Mouse (Mus musculus): ENCODE data around the gene Mrps9.
"Not testable (repeated sequence)": the region's sequence is repeated elsewhere in the genome, so short reads cannot be mapped to it uniquely, and the experiment has no call there.

The Mrps9 gene

DNA sequence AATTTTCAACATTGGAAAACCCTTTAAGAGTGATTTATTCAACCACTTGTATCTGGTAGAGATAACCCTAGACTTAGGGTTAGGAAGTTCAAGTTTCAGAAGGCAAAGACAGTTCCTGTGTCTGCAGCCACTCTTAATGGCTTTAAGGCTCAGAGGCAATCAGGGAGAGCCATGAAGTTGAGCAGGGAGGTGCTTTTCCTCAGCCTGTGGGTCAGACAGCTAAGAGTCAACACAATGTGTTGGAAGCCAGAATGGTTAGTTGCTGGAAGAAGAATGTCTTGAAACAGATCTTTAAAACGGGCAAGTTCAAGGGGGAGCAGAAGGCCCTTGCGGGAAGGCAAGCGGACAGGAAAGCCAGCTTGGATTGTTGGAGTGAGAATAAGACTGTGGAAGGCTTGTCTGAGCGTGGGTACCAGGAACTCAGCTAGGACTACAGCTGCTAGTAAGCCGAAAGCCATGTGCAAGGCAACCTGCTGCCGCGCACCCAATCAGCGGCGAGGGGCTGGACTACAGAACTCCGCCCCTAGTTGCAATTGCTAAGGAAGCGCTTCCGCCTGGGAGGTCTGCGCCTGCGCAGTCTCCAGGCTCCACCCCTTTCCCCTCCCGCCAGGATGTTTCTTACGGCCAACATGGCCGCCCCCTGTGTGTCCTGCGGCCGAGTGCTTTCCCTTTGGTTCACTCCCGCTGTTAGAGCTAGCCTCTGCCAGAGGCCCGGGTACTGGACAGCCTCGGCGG, at the start of gene Mrps9:
TSS of gene Mrps9 (plus strand) at position 571 of the 735 bp plus-strand sequence.
- peak; percentile 93 to 94 for DNase-seq (ENCODE audit: low spot score in 2 of 2)

DNA sequence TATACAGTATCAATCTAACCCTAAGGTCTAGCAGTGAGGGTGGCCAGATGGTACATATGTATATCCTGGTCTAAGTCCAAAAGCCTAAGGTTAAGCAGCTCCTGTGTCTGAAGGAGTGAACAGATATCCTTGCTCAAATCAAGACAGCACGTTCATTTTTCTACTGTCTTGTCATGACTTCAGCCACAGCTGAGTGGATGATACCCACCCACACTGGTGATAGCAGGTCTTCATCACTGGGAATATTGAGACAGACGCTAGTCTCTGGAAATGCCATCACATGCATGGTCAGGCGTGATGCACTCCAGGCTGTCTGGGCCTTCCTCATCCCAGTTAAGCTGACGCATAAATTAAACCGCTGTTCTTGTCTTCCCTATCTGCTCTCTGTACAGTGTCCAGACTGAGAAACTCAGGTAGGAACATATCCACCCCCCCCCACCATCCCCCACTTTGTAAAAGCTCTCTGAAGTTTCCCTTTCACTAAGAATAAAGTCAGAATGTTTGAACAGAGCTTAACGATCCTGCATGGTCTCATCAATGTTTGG, 37.7 kb upstream of the Mrps9 start:
- DNase-seq (ENCODE audit: low spot score in 2 of 2), result no peak

DNA sequence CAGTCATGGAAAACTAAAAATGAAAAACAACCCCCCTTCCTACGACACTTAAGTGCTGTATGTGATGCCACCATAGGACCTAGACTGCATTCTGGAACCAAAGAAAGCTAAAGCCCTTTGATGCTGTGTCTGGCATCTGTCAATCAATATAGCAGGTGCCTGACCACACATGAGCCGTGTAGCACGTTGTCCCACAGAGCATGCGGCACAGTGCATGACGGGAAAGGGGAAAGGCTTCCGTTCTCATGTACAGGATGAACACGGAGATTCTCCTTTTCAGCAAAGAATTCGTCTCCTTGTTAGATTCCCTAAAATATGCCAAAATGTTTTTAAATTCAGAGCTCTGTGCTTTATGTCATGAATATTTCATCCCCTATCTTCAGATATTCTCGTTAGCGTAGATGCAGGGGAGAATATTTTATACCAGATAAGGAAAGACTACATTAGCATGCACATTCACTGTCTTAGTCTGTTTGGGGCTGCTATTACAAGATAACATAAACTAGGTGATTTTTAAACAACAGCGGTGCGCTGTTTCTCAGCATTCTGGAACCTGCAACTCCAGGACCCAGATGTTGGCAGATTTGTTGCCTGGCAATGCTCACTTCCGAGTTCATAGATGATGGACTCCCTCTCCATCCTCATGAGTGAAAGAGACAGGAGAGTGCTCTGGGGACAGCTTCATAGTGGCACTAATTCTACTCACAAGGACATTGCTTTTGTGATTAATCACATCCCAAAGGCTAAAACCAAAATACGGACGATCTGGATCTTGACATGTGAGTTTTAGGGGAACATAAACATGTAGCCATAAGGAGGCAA, 36.0 kb upstream of the Mrps9 start:
- no peak for DNase-seq (ENCODE audit: low spot score in 2 of 2)

DNA sequence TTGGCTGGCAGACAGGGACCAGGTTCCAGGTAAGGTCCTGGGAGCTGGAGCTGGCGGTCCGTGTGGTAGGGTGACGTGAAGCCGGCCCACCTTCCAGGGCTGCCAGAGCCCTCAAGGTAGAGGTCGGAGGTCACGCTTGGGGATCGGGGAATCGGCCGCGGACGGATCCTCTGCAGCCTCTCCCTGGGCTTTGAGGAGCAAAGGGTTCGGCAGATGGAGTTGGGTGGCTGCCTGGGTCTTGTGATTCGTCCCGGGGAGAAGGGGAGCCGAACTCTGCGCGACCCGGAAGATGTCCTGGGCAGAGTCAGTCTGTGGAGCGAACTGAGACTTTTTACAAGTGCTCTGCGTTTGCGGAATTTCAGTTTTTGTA, 350 bp downstream of the Mrps9 start:
- no peak for DNase-seq (ENCODE audit: low spot score in 2 of 2)

DNA sequence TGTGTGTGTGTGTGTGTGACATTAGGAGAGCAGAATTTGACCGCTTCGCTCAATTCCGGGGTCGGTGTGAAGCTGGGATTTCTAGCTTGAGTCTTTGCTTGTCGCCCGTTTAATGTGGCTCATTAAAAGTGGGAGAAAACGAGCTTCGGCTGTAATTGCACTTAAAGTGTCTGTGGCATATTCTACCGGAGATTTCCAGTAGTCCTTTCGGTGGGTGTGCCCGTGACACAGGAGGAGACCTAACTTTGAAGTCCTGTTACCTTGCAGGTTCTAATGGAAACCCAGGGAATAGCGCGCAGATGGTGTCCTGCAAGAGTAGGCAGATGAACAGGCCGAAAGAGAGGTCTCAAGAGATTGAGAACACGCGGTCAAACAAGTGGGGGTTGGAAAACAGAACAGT, 777 bp downstream of the Mrps9 start:
- no peak for DNase-seq (ENCODE audit: low spot score in 2 of 2)

DNA sequence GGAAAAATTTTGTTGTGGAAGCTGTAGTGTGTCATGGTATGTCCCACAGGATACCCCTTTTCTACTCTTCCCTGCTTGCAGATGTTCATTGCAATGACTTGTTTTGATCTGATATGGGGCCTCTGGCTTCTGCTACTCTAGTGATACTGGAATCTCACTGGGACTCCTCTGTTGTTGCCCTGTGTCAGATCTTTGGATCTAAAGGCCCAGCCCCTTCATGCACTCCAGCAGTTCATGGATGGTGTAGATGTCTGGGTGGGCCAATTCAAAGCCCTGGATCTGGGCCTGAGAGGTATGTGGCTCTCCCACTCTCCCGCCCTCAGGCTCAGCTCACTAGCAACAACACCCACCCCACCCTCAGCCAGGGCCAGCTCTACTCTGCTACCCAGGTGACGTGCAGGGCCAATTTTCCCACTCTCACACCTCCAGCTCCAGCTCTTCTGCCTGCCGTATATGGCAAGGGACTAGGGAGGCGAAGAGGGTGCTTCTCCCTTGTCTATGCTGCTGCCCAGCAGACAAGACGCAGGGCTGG, 13.8 kb downstream of the Mrps9 start:
- no peak for DNase-seq (ENCODE audit: low spot score in 2 of 2)

DNA sequence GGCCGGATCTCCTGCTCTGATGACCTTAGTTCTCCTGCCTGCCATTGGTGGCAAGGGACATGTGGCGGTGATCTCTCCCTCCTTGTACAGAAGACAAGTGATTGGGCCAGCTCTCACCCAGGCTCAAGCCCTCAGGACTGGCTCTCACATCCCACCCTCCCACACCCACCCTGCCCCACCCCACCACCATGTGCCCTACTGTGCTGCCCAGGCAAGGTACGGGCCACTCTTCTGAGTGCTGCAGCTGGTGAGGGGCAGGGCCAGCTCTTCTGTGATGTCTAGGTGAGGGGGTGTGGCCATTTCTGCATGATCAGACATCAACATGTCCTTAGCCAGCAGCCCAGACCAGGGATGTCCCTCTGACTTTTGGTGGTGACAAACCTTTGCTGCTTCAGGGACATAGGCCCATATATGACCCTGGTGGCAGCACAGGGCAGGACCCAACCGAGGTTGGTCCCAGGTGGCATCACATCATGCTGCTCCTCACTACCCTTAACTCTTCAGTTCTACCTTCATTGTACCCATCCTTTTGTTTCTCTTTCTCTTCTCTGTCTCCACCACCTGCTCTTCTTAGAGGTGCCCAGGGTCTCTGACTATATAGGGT, 14.4 kb downstream of the Mrps9 start:
- DNase-seq (ENCODE audit: low spot score in 2 of 2), result no peak

DNA sequence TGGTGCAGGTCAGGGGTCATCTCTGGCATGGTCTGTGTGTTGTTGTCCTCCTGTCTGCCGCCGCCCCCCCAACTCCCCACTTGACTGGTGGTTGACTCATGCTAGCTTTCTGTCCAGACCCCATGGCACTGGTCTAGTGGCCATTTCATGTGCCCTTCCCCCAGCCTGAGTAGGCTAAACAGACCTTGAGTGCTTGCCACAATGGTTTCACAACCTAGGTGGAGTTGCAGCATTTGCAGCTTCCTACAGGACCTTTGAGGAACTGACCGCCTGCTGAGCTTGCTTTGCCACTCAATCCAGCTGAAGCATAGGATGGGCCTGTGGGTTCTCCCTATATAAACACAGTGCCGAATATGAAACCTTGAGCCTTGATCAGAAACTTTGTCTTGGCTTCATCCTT, 15.0 kb downstream of the Mrps9 start:
- DNase-seq (ENCODE audit: low spot score in 2 of 2), result no peak

DNA sequence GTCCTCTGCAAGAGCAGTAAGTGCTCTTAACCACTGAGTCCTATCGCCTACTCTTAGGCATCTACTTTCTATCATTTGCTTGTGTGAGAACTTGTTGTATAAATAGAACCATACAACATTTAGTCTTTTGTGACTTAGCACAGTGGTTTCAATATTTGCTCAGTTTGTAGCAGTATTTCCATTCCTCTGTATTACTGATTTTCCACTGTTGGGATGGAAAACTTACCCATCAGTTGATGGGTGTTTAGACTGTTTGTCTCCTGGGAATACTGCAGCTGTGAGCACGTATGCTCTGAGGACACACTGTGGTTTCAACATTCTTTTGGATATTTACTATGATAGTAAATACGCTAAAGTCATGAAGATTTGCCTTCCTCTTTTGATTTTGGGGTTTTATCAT, 16.2 kb downstream of the Mrps9 start:
- no peak for DNase-seq (ENCODE audit: low spot score in 2 of 2)

DNA sequence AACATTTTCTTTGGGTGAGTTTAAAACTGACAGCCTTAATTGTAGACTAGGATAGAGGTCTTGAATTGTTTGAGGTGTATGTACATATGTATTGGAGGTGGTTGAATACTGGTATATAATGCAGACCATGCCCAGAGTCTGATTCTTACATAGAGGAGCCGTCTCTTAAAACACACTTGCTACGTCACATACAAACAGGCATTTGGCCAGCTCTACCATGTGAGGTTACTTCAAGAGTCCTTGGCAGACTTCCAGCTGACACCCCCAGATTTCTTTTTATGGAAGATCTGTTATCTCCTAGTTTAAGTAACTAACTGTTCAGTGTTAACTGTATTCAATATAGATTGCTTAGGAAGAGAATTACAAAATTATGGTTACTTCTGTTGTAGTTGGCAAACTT, 23.1 kb downstream of the Mrps9 start:
- no peak for DNase-seq (ENCODE audit: low spot score in 2 of 2)

DNA sequence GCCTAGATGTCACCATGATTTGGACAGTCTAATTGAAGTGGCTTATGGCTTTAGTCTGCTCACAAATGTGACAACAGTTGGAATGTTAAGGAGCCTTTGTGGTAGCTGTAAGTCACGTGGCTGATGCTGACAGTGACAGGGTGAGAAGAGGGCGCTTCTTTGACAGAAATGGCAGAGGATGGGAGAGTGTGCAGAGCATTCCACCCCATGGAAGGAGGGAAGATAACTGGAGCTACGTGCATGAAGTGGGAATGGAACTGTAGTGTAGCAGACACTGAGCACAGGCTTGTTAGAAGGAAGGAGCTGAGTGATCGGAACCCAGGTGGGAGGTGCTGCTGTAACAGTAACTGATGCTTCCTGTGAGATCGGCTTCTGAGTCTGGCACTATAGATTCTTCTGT, 24.2 kb downstream of the Mrps9 start:
- no peak for DNase-seq (ENCODE audit: low spot score in 2 of 2)

DNA sequence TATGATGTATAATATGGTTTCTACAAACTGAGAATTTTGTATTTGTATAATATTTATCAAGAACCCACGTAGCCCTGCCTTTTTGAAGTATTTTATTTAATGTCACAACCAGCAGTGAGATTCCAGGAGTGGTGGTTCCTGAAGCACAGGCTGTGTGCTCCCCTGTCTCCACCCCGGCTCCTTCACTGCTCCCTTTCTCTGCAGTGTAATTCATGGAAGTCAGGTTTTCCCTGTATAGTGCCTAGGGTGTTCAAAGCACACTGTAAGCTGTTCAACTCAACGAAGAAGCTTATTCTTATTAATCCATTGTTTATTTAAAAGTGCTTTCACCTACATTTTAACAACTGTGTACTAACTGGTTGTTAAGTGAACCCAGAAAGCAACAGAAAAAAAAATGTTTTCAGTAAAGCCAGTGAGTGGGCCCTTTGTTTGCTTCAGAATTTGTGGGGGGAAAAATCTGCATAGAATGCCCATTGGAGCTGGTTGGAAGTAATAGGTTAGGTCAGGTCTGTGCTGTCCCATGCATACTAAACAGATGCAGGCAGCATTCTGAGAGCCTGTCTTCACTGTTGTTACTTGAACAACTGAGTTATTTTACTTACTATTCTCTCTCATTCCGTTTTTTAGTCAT, 25.5 kb downstream of the Mrps9 start:
- no peak for DNase-seq (ENCODE audit: low spot score in 2 of 2)

DNA sequence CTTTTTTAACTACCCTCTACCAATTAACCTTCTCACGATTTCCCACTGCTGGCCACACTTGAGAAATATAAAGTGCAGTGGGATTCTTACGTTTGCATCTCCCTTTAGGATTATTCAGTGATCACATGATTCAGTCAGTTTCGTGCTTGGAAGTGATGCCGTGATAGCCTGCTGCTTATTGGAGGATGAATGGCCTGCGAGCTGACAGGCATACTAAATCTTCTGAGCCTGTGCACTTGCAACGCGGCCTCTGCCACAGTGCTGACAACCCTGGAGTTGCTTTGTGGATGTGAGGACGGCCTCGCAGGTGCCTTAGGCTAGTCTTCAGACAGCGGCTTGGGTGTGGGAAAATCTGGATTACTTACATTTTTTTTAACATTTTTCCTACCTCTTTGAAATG, 26.2 kb downstream of the Mrps9 start:
- no peak for DNase-seq (ENCODE audit: low spot score in 2 of 2)

DNA sequence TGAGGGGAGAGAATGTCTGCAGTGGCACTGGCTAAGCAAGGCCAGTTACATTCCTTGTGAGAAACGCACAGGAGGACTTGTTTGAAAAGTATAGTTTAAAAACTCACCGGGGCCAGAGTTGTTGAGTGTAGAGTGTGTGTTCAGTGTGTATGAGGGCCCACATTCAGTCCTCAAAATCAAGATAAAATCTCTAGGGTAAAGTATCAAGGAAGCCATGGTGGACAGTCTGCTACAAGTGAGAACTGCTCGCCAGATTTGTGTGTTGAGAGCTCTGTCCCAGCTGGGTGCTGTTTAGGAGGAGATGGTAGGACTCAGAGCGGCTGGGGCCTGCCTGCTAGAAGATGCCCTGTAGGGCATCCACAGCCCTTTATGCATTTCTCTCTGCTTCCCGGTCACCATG, 27.8 kb downstream of the Mrps9 start:
- no peak for DNase-seq (ENCODE audit: low spot score in 2 of 2)

DNA sequence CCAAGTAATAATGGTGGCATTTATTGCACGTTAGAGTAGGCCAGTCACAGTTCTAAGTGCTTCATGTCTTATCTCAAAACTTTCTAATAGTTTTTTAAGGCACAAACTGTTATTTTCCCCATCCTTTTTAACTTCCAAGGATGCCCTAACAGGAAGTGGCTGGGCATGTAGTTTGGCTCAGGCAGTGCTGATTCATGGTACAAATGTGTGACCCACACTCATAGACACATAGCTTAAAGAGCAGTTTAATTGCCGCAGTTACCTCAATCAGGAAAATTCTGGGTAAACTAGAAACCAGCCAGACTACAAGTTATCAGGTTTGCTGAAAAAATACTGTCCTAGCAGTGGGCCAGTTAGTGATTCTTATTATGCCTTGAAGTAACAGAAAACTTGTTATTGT, 31.2 kb downstream of the Mrps9 start:
- DNase-seq (ENCODE audit: low spot score in 2 of 2), result no peak

DNA sequence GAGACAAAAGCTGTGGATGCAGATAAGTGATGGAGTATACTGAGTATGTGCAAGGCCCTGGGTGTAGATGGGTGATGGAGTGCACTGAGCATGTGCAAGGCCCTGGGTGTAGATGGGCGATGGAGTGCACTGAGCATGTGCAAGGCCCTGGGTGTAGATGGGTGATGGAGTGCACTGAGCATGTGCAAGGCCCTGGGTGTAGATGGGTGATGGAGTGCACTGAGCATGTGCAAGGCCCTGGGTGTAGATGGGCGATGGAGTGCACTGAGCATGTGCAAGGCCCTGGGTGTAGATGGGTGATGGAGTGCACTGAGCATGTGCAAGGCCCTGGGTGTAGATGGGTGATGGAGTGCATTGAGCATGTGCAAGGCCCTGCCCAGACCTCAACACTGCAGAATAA, 32.4 kb downstream of the Mrps9 start:
- not testable (repeated sequence) for DNase-seq (ENCODE audit: low spot score in 2 of 2)

DNA sequence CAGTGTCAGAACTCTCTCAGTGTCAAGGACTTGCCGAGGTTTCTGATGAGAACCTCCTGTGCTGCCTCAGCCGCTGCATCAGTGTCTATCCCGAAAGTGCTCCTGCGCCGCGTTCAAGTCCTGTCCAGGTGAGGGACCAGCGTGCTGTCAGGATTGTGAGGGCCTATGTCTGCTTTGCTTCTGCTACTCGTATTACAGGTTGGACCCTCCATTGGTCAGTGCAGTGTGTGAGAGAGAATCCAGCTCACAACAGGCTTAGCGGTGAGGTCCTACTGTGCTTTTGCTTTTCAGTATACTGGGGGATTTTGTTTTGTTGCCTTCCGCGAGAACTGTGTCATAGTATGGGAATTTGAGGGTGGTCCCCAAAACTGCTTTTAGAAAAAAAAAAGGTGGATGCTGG, 36.8 kb downstream of the Mrps9 start:
- DNase-seq (ENCODE audit: low spot score in 2 of 2), result no peak

DNA sequence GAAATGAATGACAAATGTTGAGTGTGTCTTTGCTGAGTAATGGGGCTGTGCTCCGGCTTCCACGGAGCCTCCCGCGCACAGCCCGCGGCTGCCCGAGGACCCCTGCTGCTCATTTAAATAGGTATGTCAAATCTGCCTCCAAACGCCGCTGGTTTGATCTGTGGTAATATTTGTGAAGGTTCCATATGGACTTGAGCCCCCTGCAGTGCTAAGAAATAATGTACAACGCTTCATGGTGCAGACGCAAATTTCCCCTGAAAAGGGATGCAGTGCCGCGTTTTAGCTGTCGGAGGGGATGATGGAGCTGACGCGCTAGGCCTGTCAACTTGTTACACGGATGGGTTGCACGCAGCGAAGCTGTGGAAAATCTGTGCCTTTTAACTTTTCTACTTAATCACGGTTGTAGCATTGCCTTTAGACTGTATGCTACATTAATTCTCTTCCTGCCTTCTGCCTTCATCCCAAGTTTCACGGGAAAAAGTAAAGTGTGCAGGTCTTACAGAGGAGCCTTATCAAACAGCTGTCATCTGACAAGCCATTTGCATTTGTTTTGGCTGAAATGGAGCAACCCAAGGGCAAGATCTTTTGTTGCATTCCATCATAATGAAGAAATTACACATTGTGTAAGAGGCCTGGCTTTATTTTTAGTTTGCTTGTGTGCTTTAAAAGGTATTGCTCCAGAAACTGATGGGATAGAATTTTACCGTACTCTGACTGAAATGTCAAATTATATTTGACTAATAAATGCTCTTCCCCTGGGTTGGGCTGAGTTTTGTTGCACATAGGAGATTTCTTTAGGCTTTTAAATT, 37.7 kb downstream of the Mrps9 start:
- DNase-seq (ENCODE audit: low spot score in 2 of 2), result no peak

DNA sequence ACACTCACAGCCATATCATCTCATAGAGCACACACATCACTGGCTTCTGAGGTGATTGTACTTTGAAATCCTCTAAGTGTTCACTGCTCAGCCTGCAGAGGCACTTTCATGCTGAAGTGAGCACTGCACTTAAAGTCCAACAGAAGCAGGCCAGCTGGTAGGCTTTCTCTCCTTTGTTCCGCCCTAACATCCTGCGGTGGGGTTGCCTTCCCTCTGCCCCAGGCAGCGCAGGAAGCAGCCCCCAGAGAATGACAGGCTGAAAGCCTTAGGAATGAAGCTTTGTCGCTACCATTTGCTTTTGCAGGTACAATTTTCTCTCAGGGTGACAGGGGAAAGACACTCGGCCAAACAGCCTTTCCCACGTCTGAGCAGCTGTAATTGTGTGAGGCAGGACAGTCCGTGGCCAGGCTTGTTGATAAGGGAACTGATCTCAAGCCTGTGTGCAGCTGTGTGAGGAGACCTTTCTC, 38.4 kb downstream of the Mrps9 start:
- DNase-seq (ENCODE audit: low spot score in 2 of 2), result no peak

DNA sequence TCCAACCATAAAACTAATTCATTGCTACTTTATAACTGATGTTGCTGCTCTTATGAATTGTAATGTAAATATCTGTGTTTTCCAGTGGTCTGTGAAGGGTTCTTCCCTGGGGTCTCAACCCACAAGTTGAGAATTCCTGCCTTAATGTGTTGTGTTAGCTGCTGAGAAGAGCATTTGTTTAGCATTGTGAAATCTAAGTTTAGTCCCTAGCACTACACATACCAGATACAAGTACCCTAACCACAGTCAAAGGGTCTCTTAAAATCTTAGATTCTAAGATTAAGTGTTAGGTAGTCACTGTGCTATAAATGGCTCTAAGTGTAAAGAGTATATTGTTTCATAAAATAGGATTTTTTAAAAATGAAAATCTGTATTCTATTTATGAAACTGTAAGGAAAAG, 43.7 kb downstream of the Mrps9 start:
- DNase-seq (ENCODE audit: low spot score in 2 of 2), result no peak

DNA sequence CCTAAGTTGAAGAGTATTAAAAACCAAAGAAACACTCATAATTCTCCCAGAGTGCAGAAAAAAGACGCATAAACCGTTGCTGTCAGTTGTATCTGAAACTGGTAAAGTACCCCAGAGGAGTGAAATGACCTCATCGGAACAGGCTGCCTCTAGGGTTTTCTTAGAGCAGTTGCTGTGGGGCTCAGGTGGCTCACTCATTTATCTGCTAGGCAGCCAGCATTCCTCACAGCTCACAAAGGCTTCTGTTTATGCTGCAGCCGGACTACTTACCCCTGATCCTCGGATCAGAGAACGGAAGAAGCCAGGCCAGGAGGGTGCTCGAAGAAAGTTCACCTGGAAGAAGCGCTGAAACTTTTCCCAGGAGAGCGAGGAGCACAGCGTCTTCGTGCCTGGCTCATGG, 54.1 kb downstream of the Mrps9 start:
- no peak for DNase-seq (ENCODE audit: low spot score in 2 of 2)

All from spleen, postnatal 14 days (tissue).